Mouse (Mus musculus) kidney, embryonic 14.5 days (tissue): ENCODE data around the gene Atp2a1. TPM values are rescaled to one million over a fixed set of nuclear protein-coding genes. Genes with fewer than 3 reads are reported as not detected.

ENCODE experiments used
- ATAC-seq: fragments of 200-750 bp; cut with Nextera tagmentation; 2 replicates; pipeline ENCODE4 v1.8.0; 2017; ENCODE audit warnings: moderate number of reproducible peaks, mild to moderate bottlenecking, moderate TSS enrichment, moderate library complexity; ENCODE audit not compliant: low FRiP score, low TSS enrichment
- H3K27ac ChIP-seq: fragments of 300-500 bp; sonication (generic); 2 replicates; pipeline ENCODE4 v1.5.1; 2014; ENCODE audit warnings: low read depth, mild to moderate bottlenecking, low read length, moderate library complexity, mixed read lengths
- H3K27me3 ChIP-seq: fragments of 300-500 bp; sonication (generic); 2 replicates; pipeline ENCODE4 v1.6.1; 2014; ENCODE audit warnings: mild to moderate bottlenecking, low read length; ENCODE audit not compliant: control insufficient read depth, insufficient read depth
- H3K36me3 ChIP-seq: fragments of 300-500 bp; sonication (generic); 2 replicates; pipeline ENCODE4 v1.6.1; 2014; ENCODE audit warnings: low read length, mixed read lengths; ENCODE audit not compliant: control insufficient read depth, insufficient read depth
- H3K4me1 ChIP-seq: fragments of 300-500 bp; sonication (generic); 2 replicates; pipeline ENCODE4 v1.6.1; 2014; ENCODE audit warnings: low read length, mixed read lengths; ENCODE audit not compliant: control insufficient read depth, insufficient read depth
- H3K4me2 ChIP-seq: fragments of 300-500 bp; sonication (generic); replicated peaks from 2 replicates; pipeline ENCODE4 v1.6.1; 2014; ENCODE audit warnings: low read depth, mild to moderate bottlenecking, low read length
- H3K4me3 ChIP-seq: fragments of 300-500 bp; sonication (generic); 2 replicates; pipeline ENCODE4 v1.5.1; 2014; ENCODE audit warnings: mild to moderate bottlenecking, low read length
- H3K9ac ChIP-seq: fragments of 300-500 bp; sonication (generic); 2 replicates; pipeline ENCODE4 v1.6.1; 2014; ENCODE audit warnings: low read depth, mild to moderate bottlenecking, low read length, moderate library complexity
- H3K9me3 ChIP-seq: fragments of 300-500 bp; sonication (generic); 2 replicates; pipeline ENCODE4 v1.6.1; 2016; ENCODE audit warnings: low read length; ENCODE audit not compliant: control insufficient read depth
- WGBS: fragments of 180-500 bp; shearing (Covaris S2); extraction: QIAGEN DNeasy Blood & Tissue Kit; methylation state at CpG from one replicate; pipeline ENCODE4 v1.1.7; 2014; 5-methylcytosine and 5-hydroxymethylcytosine counted together
- polyA plus RNA-seq: library from polyadenylated mRNA; unstranded; fragments of >200 nt; fragmentation: Nextera tagmentation; extraction: Ambion mirVana; gene quantifications from 2 replicates; pipeline ENCODE4 v1.2.1, GENCODE M21; 2014

Gene Atp2a1
- polyA plus RNA-seq, 1 experiment from 2014 or later: 1.6 TPM

- peaks cover 27% of the 10 kb centered on the region; the same call in 1 of the 2 replicates for H3K36me3 ChIP-seq
- ATAC-seq: no peak
- no peaks in the 10 kb centered on the region for H3K9me3 ChIP-seq
- no peak overlapping the region for H3K4me3 ChIP-seq
- H3K27me3 ChIP-seq: no peaks in the 10 kb centered on the region
- WGBS: 92% methylated on average over 18 of the region's 18 CpGs
- H3K27ac ChIP-seq: no peak overlapping the region
- no peak overlapping the region for H3K9ac ChIP-seq
- no peaks in the 10 kb centered on the region for H3K4me1 ChIP-seq
- H3K4me2 ChIP-seq: no peak overlapping the region
These were observed 12.9 kb downstream of the Atp2a1 start for GRCm38 (mm10) chr7:126449991-126450390.

- H3K27ac ChIP-seq: no peak overlapping the region
- H3K4me1 ChIP-seq: no peaks in the 10 kb centered on the region
- peaks cover 37% of the 10 kb centered on the region for H3K36me3 ChIP-seq
- H3K4me2 ChIP-seq: no peak overlapping the region
- H3K27me3 ChIP-seq: no peaks in the 10 kb centered on the region
- 91% methylated on average over 19 of the region's 19 CpGs for WGBS
- no peak for ATAC-seq
- H3K9ac ChIP-seq: no peak overlapping the region
- no peak overlapping the region for H3K4me3 ChIP-seq
- no peaks in the 10 kb centered on the region for H3K9me3 ChIP-seq
These were observed 14.4 kb downstream of the Atp2a1 start for GRCm38 (mm10) chr7:126448481-126448880.

- H3K4me2 ChIP-seq: no peak overlapping the region
- no peak overlapping the region for H3K4me3 ChIP-seq
- no peak for ATAC-seq
- 91% methylated on average over 21 of the region's 21 CpGs for WGBS
- H3K9me3 ChIP-seq: no peaks in the 10 kb centered on the region
- H3K4me1 ChIP-seq: no peaks in the 10 kb centered on the region
- H3K9ac ChIP-seq: no peak overlapping the region
- no peak overlapping the region for H3K27ac ChIP-seq
- H3K27me3 ChIP-seq: no peaks in the 10 kb centered on the region
- peaks cover 37% of the 10 kb centered on the region for H3K36me3 ChIP-seq
These were observed 16.7 kb downstream of the Atp2a1 start for GRCm38 (mm10) chr7:126446217-126446616.

- Histone ChIP-seq H3K27me3 (no peaks in the 10 kb centered on the region), H3K4me3 (no peak overlapping the region), H3K9ac (no peak overlapping the region), H3K27ac (no peak overlapping the region), H3K9me3 (no peaks in the 10 kb centered on the region), H3K4me1 (no peaks in the 10 kb centered on the region), H3K36me3 (peaks cover 37% of the 10 kb centered on the region), H3K4me2 (no peak overlapping the region)
- WGBS: 92% methylated on average over 15 of the region's 15 CpGs
- no peak for ATAC-seq
These were observed 17.6 kb downstream of the Atp2a1 start for GRCm38 (mm10) chr7:126445104-126445815.

GRCm38 (mm10) chr7:126444536-126444935 lies 18.4 kb downstream of the Atp2a1 start:
- no peak overlapping the region for H3K4me3 ChIP-seq
- no peak overlapping the region for H3K4me2 ChIP-seq
- H3K9me3 ChIP-seq: no peaks in the 10 kb centered on the region
- no peak overlapping the region for H3K9ac ChIP-seq
- H3K4me1 ChIP-seq: no peaks in the 10 kb centered on the region
- H3K27ac ChIP-seq: no peak overlapping the region
- ATAC-seq: 0 out of 2 replicates have a peak, but pooled peaks have one; percentile 30
- no peaks in the 10 kb centered on the region for H3K27me3 ChIP-seq
- WGBS: 95% methylated on average over 9 of the region's 9 CpGs
- peaks cover 40% of the 10 kb centered on the region for H3K36me3 ChIP-seq

GRCm38 (mm10) chr7:126443997-126444396 lies 18.9 kb downstream of the Atp2a1 start:
- no peaks in the 10 kb centered on the region for H3K4me1 ChIP-seq
- H3K36me3 ChIP-seq: peaks cover 44% of the 10 kb centered on the region
- WGBS: 97% methylated on average over 10 of the region's 10 CpGs
- H3K4me3 ChIP-seq: no peak overlapping the region
- no peak overlapping the region for H3K4me2 ChIP-seq
- no peaks in the 10 kb centered on the region for H3K9me3 ChIP-seq
- H3K27ac ChIP-seq: no peak overlapping the region
- H3K9ac ChIP-seq: no peak overlapping the region
- no peak for ATAC-seq
- H3K27me3 ChIP-seq: no peaks in the 10 kb centered on the region

- Histone ChIP-seq H3K9ac (no peak overlapping the region), H3K4me3 (no peak overlapping the region), H3K4me1 (no peaks in the 10 kb centered on the region), H3K9me3 (no peaks in the 10 kb centered on the region), H3K4me2 (no peak overlapping the region), H3K36me3 (peaks cover 20% of the 10 kb centered on the region), H3K27me3 (no peaks in the 10 kb centered on the region), H3K27ac (no peak overlapping the region)
- 85% methylated on average over 9 of the region's 9 CpGs for WGBS
- no peak for ATAC-seq
These were observed 22.8 kb downstream of the Atp2a1 start for GRCm38 (mm10) chr7:126440134-126440533.

GRCm38 (mm10) chr7:126436851-126437250 lies 26.1 kb downstream of the Atp2a1 start:
- WGBS: 20% methylated on average over 8 of the region's 8 CpGs
- H3K4me3 ChIP-seq: no peak overlapping the region
- H3K9me3 ChIP-seq: no peaks in the 10 kb centered on the region
- ATAC-seq: peak; percentile 76; the same call in 1 of the 2 replicates
- H3K27ac ChIP-seq: no peak overlapping the region
- H3K4me1 ChIP-seq: no peaks in the 10 kb centered on the region
- H3K27me3 ChIP-seq: no peaks in the 10 kb centered on the region
- no peak overlapping the region for H3K4me2 ChIP-seq
- H3K9ac ChIP-seq: no peak overlapping the region
- H3K36me3 ChIP-seq: peaks cover 18% of the 10 kb centered on the region; the same call in 1 of the 2 replicates

- WGBS: 80% methylated on average over 3 of the region's 3 CpGs
These were observed 27.1 kb downstream of the Atp2a1 start for GRCm38 (mm10) chr7:126435801-126436200.

More at GRCm38 (mm10) chr7:126435801-126436200, 27.1 kb downstream of the Atp2a1 start:
- Histone ChIP-seq H3K27ac (no peak overlapping the region), H3K4me2 (no peak overlapping the region), H3K36me3 (peaks cover 18% of the 10 kb centered on the region; the same call in 1 of the 2 replicates), H3K9me3 (no peaks in the 10 kb centered on the region), H3K9ac (no peak overlapping the region), H3K27me3 (no peaks in the 10 kb centered on the region), H3K4me3 (no peak overlapping the region), H3K4me1 (no peaks in the 10 kb centered on the region)
- no peak for ATAC-seq
